Mouse (Mus musculus) heart, embryonic 16.5 days (tissue): ENCODE measurements around the gene Susd6. TPM values are rescaled to one million over a fixed set of nuclear protein-coding genes. Genes with fewer than 3 reads are reported as not detected.

Experiments
- ATAC-seq: fragments of 200-750 bp; cut with Nextera tagmentation; replicated peaks from 2 replicates; pipeline ENCODE4 v1.8.0; 2017; ENCODE audit warnings: moderate number of reproducible peaks; ENCODE audit not compliant: insufficient read depth, low FRiP score; ENCODE audit errors: extremely low read depth
- H3K27ac ChIP-seq: fragments of 300-500 bp; sonication (generic); 2 replicates; pipeline ENCODE4 v1.5.1; 2014; ENCODE audit warnings: mild to moderate bottlenecking, low read length, control low read depth, moderate library complexity
- H3K27me3 ChIP-seq: fragments of 300-500 bp; sonication (generic); 2 replicates; pipeline ENCODE4 v1.6.1; 2014; ENCODE audit warnings: low read length, mixed read lengths; ENCODE audit not compliant: control insufficient read depth, insufficient read depth
- H3K36me3 ChIP-seq: fragments of 300-500 bp; sonication (generic); 2 replicates; pipeline ENCODE4 v1.6.1; 2014; ENCODE audit not compliant: control insufficient read depth, insufficient read depth
- H3K4me1 ChIP-seq: fragments of 300-500 bp; sonication (generic); 2 replicates; pipeline ENCODE4 v1.6.1; 2014; ENCODE audit warnings: low read length, mixed read lengths; ENCODE audit not compliant: control insufficient read depth, insufficient read depth
- H3K4me2 ChIP-seq: fragments of 300-500 bp; sonication (generic); 2 replicates; pipeline ENCODE4 v1.6.1; 2014; ENCODE audit warnings: low read depth, mild to moderate bottlenecking, control low read depth, low read length
- H3K4me3 ChIP-seq: fragments of 300-500 bp; sonication (generic); 2 replicates; pipeline ENCODE4 v1.5.1; 2014; ENCODE audit warnings: mild to moderate bottlenecking, control low read depth, low read length
- H3K9ac ChIP-seq: fragments of 300-500 bp; sonication (generic); 2 replicates; pipeline ENCODE4 v1.6.1; 2014; ENCODE audit warnings: low read length, control low read depth
- H3K9me3 ChIP-seq: fragments of 300-500 bp; sonication (generic); replicated peaks from 2 replicates; pipeline ENCODE4 v1.6.1; 2016; ENCODE audit warnings: low read length; ENCODE audit not compliant: control insufficient read depth
- WGBS: fragments of 180-500 bp; shearing (Covaris S2); extraction: QIAGEN DNeasy Blood & Tissue Kit; methylation state at CpG from one replicate; pipeline ENCODE4 v1.1.7; 2014; 5-methylcytosine and 5-hydroxymethylcytosine counted together
- polyA plus RNA-seq: library from polyadenylated mRNA; unstranded; fragments of >200 nt; fragmentation: Nextera tagmentation; extraction: Ambion mirVana; gene quantifications from 2 replicates; pipeline ENCODE4 v1.2.1, GENCODE M21; 2015

The Susd6 gene
- polyA plus RNA-seq, 1 experiment from 2014 or later = 19.4 TPM

DNA sequence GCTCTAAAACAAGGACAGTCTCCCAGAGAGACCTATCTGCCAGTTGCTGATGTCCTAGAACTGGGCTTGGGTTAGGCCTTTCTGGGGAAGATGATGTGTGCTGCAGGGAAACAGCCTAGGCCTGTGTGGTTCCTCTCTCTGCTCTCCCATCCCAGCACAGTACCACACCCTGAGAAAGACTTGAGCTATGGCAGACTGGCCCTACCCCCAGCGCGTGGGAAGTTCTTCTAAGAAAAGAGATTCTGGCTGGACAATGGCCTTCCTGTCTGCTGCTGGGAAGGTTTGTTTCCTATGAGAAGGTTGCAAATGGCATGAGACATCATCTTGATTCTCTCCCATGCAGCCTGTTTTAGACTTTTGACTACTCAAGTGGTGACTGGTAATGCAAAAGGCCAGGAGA, 73.1 kb downstream of the Susd6 start:
- Histone ChIP-seq H3K9ac (no peak overlapping the region), H3K27me3 (no peaks in the 10 kb centered on the region), H3K9me3 (no peaks in the 10 kb centered on the region), H3K4me1 (peaks cover 22% of the 10 kb centered on the region), H3K4me3 (no peak overlapping the region), H3K36me3 (no peaks in the 10 kb centered on the region), H3K4me2 (no peak overlapping the region), H3K27ac (peak overlapping the region; percentile 11; the same call in 1 of the 2 replicates)
- no peak for ATAC-seq
- WGBS = 60% methylated on average over 2 of the region's 2 CpGs

DNA sequence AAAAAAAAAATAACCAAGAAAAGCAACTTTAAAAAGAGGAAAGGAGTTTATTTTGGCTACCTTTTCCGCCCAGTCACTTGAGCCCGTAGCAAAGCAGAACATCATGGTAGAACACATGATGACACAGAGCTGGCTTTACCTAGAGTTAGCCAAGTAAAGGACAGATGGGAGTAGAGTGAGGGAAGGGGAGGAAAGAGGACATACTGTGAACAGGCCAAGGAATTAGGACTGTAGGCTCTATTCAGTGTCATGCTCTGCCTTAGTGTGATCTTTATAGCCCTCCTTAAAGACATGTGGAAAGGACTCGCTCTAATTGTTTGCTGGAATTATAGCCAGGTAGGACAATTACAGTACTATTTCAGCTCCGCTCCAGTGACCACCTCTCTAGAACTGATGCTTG, 74.9 kb downstream of the Susd6 start:
- H3K27ac ChIP-seq = no peak overlapping the region
- WGBS = 92% methylated on average over 4 of the region's 4 CpGs
- H3K9ac ChIP-seq = no peak overlapping the region
- 0 out of 2 replicates have a peak, but pooled peaks cover 2% of the 10 kb centered on the region for H3K36me3 ChIP-seq
- H3K9me3 ChIP-seq = no peaks in the 10 kb centered on the region
- H3K4me1 ChIP-seq = peaks cover 21% of the 10 kb centered on the region
- H3K4me2 ChIP-seq = no peak overlapping the region
- no peaks in the 10 kb centered on the region for H3K27me3 ChIP-seq
- no peak overlapping the region for H3K4me3 ChIP-seq
- no peak for ATAC-seq

DNA sequence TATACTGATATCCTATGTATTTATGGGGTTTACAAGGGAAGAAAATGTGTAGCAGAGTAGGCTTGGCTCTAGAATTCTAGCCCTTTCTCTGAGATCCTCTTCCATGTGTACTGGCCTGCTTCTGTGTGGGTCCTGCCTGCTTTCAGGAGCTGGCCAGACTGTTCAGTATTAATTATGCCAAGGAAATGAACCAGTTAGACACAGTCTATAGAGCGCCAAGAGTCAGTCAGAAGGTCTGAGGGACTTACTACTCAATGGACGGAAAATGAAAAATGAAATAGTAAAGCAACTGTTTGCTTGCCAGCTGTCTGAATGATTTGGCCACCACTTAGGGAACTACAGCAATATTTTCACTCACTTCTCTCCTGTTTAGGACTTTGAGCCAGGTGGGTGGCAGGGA, 75.7 kb downstream of the Susd6 start:
- H3K4me2 ChIP-seq = no peak overlapping the region
- H3K4me1 ChIP-seq = peaks cover 21% of the 10 kb centered on the region
- WGBS = 83% methylated on average over 2 of the region's 2 CpGs
- H3K9ac ChIP-seq = no peak overlapping the region
- H3K27me3 ChIP-seq = no peaks in the 10 kb centered on the region
- no peak overlapping the region for H3K27ac ChIP-seq
- H3K9me3 ChIP-seq = no peaks in the 10 kb centered on the region
- H3K4me3 ChIP-seq = no peak overlapping the region
- no peak for ATAC-seq
- H3K36me3 ChIP-seq = peaks cover 8% of the 10 kb centered on the region; the same call in 1 of the 2 replicates

DNA sequence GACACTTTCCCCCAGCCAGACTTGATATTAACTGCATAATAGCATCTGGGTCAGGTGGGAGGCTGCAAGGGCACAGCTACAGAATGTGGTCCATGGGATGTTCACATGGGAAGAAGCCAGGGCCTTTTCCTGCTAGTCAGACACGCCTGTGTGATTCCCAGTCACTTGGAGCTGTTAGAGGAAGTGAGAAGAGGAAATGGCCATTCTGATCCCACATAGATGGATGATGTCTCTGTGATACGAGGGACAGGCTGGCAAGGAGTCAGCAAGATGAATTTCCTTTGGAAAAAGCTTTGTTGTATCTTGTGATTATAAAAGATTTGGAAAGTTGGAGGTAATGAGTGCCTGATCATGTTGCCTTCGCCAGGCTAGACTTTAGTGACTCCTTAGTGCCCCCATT, 76.8 kb downstream of the Susd6 start:
- Histone ChIP-seq H3K27me3 (no peaks in the 10 kb centered on the region), H3K9ac (no peak overlapping the region), H3K4me2 (no peak overlapping the region), H3K4me3 (no peak overlapping the region), H3K36me3 (peaks cover 9% of the 10 kb centered on the region; the same call in 1 of the 2 replicates), H3K9me3 (no peaks in the 10 kb centered on the region), H3K27ac (no peak overlapping the region), H3K4me1 (peaks cover 13% of the 10 kb centered on the region)
- no peak for ATAC-seq
- 68% methylated on average over 3 of the region's 3 CpGs for WGBS

DNA sequence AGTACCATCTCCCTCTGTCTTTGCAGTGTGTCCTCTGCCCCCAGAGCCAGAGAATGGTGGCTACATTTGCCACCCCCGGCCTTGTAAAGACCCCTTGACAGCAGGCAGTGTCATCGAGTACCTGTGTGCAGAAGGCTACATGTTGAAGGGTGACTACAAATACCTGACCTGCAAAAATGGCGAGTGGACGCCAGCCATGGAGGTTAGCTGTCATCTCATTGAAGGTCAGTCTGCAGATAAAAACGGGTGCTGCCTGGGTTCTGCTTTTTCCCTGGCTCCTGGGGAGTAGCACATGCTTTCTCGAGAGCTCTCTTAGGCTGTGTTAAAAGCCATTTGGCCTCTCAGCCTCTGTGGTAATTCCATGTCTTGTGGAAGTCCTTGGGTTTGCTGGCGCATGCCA, 78.1 kb downstream of the Susd6 start:
- Histone ChIP-seq H3K36me3 (peaks cover 13% of the 10 kb centered on the region; the same call in 1 of the 2 replicates), H3K9ac (no peak overlapping the region), H3K4me2 (no peak overlapping the region), H3K4me3 (no peak overlapping the region), H3K4me1 (peaks cover 5% of the 10 kb centered on the region), H3K9me3 (no peaks in the 10 kb centered on the region), H3K27me3 (no peaks in the 10 kb centered on the region), H3K27ac (peak overlapping the region; percentile 8; the same call in 1 of the 2 replicates)
- WGBS = 57% methylated on average over 7 of the region's 7 CpGs
- ATAC-seq = no peak

DNA sequence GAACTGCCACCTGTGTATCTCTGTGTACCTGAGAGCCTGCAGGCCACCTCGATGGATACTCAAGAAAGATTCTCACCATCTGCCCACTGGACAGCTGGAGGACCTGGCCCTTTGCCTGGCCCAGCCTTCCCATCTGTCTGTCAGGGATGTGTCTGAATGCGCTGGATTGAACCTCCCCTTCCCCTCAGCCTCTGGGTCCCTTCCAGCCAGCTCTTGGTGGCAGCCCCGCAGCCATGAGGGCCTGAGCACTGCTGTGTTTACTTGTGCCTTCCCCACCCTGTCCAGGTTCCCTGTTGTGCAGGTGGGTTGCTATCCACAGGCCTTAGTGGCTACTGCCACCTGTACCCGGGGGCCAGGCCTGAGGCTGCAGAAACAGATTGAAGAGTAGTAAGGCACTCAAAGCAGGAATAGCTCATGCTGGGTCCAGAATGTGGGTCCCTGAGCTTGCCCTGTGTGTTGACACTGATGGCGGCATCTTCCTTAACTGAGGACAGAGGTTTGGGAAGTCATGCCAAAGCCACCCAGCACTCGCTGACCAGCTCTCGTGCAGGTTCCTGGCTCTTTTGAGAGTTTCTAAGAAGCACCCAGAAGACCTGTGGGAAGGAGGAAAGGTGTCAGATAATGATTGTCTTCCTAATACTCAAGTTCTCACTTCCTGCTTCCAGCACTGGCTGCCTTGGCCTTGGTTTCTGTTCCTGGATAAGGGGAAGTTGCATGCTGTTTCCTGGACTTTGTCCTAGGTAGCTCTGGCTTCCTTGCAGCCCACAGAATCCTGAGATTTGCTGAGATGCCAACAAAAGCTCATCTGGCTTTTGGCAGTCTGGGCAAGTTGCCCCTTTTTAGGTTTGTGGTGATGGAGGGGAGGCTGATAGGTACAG, 87.1 kb downstream of the Susd6 start:
- 80% methylated on average over 7 of the region's 7 CpGs for WGBS
- peaks cover 26% of the 10 kb centered on the region for H3K36me3 ChIP-seq

DNA sequence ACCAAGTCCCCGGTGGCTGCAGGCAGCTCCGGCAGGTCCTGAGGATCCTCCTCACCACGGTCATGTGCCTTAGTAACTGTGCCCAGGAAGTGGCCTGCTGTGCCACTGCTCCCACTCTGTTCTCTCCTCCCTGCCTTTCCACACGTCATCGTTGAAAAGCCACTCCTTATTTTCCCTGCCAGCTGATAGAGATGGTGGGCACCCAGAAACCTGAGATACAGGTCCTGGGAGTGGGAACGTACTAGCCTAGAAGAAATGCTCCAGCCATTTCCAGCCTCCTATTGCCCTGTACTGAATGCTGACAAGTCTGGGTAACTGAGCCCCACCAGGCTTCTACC, 87.8 kb downstream of the Susd6 start:
- no peak overlapping the region for H3K4me3 ChIP-seq
- H3K9ac ChIP-seq = no peak overlapping the region
- no peaks in the 10 kb centered on the region for H3K27me3 ChIP-seq
- peaks cover 13% of the 10 kb centered on the region for H3K4me1 ChIP-seq
- 67% methylated on average over 6 of the region's 6 CpGs for WGBS
- H3K27ac ChIP-seq = no peak overlapping the region
- H3K9me3 ChIP-seq = no peaks in the 10 kb centered on the region
- H3K4me2 ChIP-seq = no peak overlapping the region
- peaks cover 23% of the 10 kb centered on the region for H3K36me3 ChIP-seq
- ATAC-seq = no peak

More for the DNA sequence above, 87.1 kb downstream of the Susd6 start:
- H3K9ac ChIP-seq = no peak overlapping the region
- no peaks in the 10 kb centered on the region for H3K9me3 ChIP-seq
- no peaks in the 10 kb centered on the region for H3K27me3 ChIP-seq
- H3K4me1 ChIP-seq = peaks cover 13% of the 10 kb centered on the region
- no peak overlapping the region for H3K27ac ChIP-seq
- no peak for ATAC-seq
- no peak overlapping the region for H3K4me3 ChIP-seq
- H3K4me2 ChIP-seq = no peak overlapping the region

DNA sequence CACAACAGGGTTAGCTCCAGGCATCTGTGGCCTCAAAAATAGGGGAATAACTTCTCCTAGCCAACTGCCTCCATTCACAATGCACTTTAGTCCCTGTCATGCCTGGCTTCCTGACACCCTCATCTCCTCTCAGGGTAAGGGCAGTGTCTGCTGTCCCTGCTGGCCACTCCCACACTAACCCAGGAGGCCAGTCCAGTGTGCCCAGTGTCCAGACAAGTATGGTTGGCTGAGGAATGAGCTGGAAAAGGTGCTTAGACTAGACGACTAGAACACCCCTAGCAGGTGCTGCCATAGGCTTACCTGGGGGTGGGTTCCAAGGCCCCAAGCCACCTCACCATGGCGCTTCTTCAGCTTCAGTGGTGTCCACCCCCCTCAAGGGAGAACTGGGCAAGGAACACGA, 88.3 kb downstream of the Susd6 start:
- H3K27ac ChIP-seq = no peak overlapping the region
- H3K36me3 ChIP-seq = peaks cover 23% of the 10 kb centered on the region
- H3K9ac ChIP-seq = no peak overlapping the region
- no peaks in the 10 kb centered on the region for H3K9me3 ChIP-seq
- H3K4me3 ChIP-seq = no peak overlapping the region
- H3K27me3 ChIP-seq = no peaks in the 10 kb centered on the region
- WGBS = 77% methylated on average over 3 of the region's 3 CpGs
- peaks cover 13% of the 10 kb centered on the region for H3K4me1 ChIP-seq
- no peak for ATAC-seq
- no peak overlapping the region for H3K4me2 ChIP-seq

DNA sequence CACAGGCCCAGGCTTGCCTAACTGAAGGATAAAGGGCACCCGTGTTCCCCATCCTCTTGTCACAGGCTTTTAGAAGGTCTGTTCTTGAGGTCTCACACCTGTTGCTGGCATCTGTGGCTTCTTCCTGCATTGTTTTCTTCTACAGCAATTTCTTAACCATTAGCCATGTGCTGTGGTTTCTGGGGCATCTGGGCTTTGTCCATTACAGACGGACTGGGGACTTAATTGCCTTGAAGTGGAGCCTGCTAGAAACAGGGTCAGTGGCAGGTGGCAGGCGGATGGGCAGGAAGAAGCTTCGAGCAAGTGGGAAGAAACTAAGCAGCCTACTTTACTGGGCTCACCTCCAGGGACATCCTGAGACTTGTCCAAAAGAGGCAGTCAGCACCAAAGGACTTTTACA, 89.0 kb downstream of the Susd6 start:
- Histone ChIP-seq H3K4me3 (no peak overlapping the region), H3K27ac (no peak overlapping the region), H3K9ac (no peak overlapping the region), H3K4me2 (no peak overlapping the region), H3K9me3 (no peaks in the 10 kb centered on the region), H3K4me1 (peaks cover 17% of the 10 kb centered on the region), H3K27me3 (no peaks in the 10 kb centered on the region), H3K36me3 (peaks cover 18% of the 10 kb centered on the region)
- 59% methylated on average over 4 of the region's 4 CpGs for WGBS
- no peak for ATAC-seq
